Mouse (Mus musculus): ENCODE data around the gene Prm3. TPM values are rescaled to one million over a fixed set of nuclear protein-coding genes. Genes with fewer than 3 reads are reported as not detected.

Gene Prm3
- polyA plus RNA-seq, 1 experiment from 2014 or later = not detected

- no peak overlapping the region for H3K4me2 ChIP-seq
- H3K4me1 ChIP-seq (replicated peaks) = no peaks in the 10 kb centered on the region
- H3K27ac ChIP-seq (replicated peaks) = no peak overlapping the region
- 0 out of 2 replicates have a peak, but pooled peaks cover 7% of the 10 kb centered on the region for H3K27me3 ChIP-seq
- no peak overlapping the region for H3K4me3 ChIP-seq (replicated peaks)
- no peaks in the 10 kb centered on the region for H3K9me3 ChIP-seq (replicated peaks)
- H3K9ac ChIP-seq = no peak overlapping the region
- 64% methylated on average over 9 of the region's 9 CpGs for WGBS (ENCODE audit: insufficient replicate concordance)
- H3K36me3 ChIP-seq (replicated peaks) = no peaks in the 10 kb centered on the region
- ATAC-seq (ENCODE audit: insufficient read depth) = no peak
Measured at GRCm38 (mm10) chr16:10827269-10827668, 36.6 kb upstream of the Prm3 start.

- ATAC-seq (ENCODE audit: insufficient read depth) = no peak
- H3K9me3 ChIP-seq (replicated peaks) = no peaks in the 10 kb centered on the region
- no peaks in the 10 kb centered on the region for H3K4me1 ChIP-seq (replicated peaks)
- no peaks in the 10 kb centered on the region for H3K36me3 ChIP-seq (replicated peaks)
- peaks cover 7% of the 10 kb centered on the region; the same call in 1 of the 2 replicates for H3K27me3 ChIP-seq
- no peak overlapping the region for H3K4me2 ChIP-seq
- H3K27ac ChIP-seq (replicated peaks) = no peak overlapping the region
- H3K4me3 ChIP-seq (replicated peaks) = no peak overlapping the region
- no peak overlapping the region for H3K9ac ChIP-seq
- WGBS (ENCODE audit: insufficient replicate concordance) = 69% methylated on average over 4 of the region's 4 CpGs
Measured at GRCm38 (mm10) chr16:10825840-10826239, 35.1 kb upstream of the Prm3 start.

GRCm38 (mm10) chr16:10824536-10824935, 33.8 kb upstream of the Prm3 start:
- Histone ChIP-seq H3K9ac (no peak overlapping the region), H3K9me3 (replicated peaks) (no peaks in the 10 kb centered on the region), H3K4me3 (replicated peaks) (no peak overlapping the region), H3K36me3 (replicated peaks) (no peaks in the 10 kb centered on the region), H3K27ac (replicated peaks) (no peak overlapping the region), H3K27me3 (peaks cover 7% of the 10 kb centered on the region; the same call in 1 of the 2 replicates), H3K4me1 (replicated peaks) (no peaks in the 10 kb centered on the region), H3K4me2 (no peak overlapping the region)
- no peak for ATAC-seq (ENCODE audit: insufficient read depth)
- 54% methylated on average over 1 of the region's 1 CpGs for WGBS (ENCODE audit: insufficient replicate concordance)

GRCm38 (mm10) chr16:10821387-10821786, 30.7 kb upstream of the Prm3 start:
- H3K27ac ChIP-seq (replicated peaks) = no peak overlapping the region
- 60% methylated on average over 4 of the region's 4 CpGs for WGBS (ENCODE audit: insufficient replicate concordance)
- no peak for ATAC-seq (ENCODE audit: insufficient read depth)
- H3K27me3 ChIP-seq = peaks cover 1% of the 10 kb centered on the region; the same call in 1 of the 2 replicates
- no peaks in the 10 kb centered on the region for H3K36me3 ChIP-seq (replicated peaks)
- H3K9me3 ChIP-seq (replicated peaks) = no peaks in the 10 kb centered on the region
- H3K4me3 ChIP-seq (replicated peaks) = no peak overlapping the region
- H3K9ac ChIP-seq = no peak overlapping the region
- no peak overlapping the region for H3K4me2 ChIP-seq
- no peaks in the 10 kb centered on the region for H3K4me1 ChIP-seq (replicated peaks)

- no peak overlapping the region for H3K27ac ChIP-seq (replicated peaks)
- H3K4me2 ChIP-seq = no peak overlapping the region
- no peaks in the 10 kb centered on the region for H3K36me3 ChIP-seq (replicated peaks)
- H3K27me3 ChIP-seq = no peaks in the 10 kb centered on the region; the same call in 1 of the 2 replicates
- H3K9me3 ChIP-seq (replicated peaks) = no peaks in the 10 kb centered on the region
- no peak overlapping the region for H3K9ac ChIP-seq
- no peak overlapping the region for H3K4me3 ChIP-seq (replicated peaks)
- 47% methylated on average over 3 of the region's 3 CpGs for WGBS (ENCODE audit: insufficient replicate concordance)
- H3K4me1 ChIP-seq (replicated peaks) = peaks cover 2% of the 10 kb centered on the region
- no peak for ATAC-seq (ENCODE audit: insufficient read depth)
Measured at GRCm38 (mm10) chr16:10819966-10820365, 29.3 kb upstream of the Prm3 start.

- Histone ChIP-seq H3K27ac (replicated peaks) (no peak overlapping the region), H3K27me3 (no peaks in the 10 kb centered on the region; the same call in 1 of the 2 replicates), H3K9ac (no peak overlapping the region), H3K36me3 (replicated peaks) (no peaks in the 10 kb centered on the region), H3K4me3 (replicated peaks) (no peak overlapping the region), H3K4me2 (no peak overlapping the region), H3K4me1 (replicated peaks) (peaks cover 8% of the 10 kb centered on the region), H3K9me3 (replicated peaks) (no peaks in the 10 kb centered on the region)
- ATAC-seq (ENCODE audit: insufficient read depth) = no peak
- WGBS (ENCODE audit: insufficient replicate concordance) = 63% methylated on average over 4 of the region's 4 CpGs
Measured at GRCm38 (mm10) chr16:10818579-10819135, 27.9 kb upstream of the Prm3 start.

GRCm38 (mm10) chr16:10814864-10815263, 24.1 kb upstream of the Prm3 start:
- Histone ChIP-seq H3K27me3 (peaks cover 14% of the 10 kb centered on the region; the same call in 1 of the 2 replicates), H3K4me3 (replicated peaks) (no peak overlapping the region)
- WGBS (ENCODE audit: insufficient replicate concordance) = 22% methylated on average over 4 of the region's 4 CpGs

GRCm38 (mm10) chr16:10813726-10814125, 23.0 kb upstream of the Prm3 start:
- Histone ChIP-seq H3K9me3 (replicated peaks) (no peaks in the 10 kb centered on the region), H3K9ac (no peak overlapping the region), H3K27ac (replicated peaks) (no peak overlapping the region), H3K27me3 (peaks cover 24% of the 10 kb centered on the region; the same call in 1 of the 2 replicates), H3K4me3 (replicated peaks) (no peak overlapping the region), H3K4me2 (no peak overlapping the region), H3K4me1 (replicated peaks) (peaks cover 8% of the 10 kb centered on the region), H3K36me3 (replicated peaks) (no peaks in the 10 kb centered on the region)
- WGBS (ENCODE audit: insufficient replicate concordance) = 49% methylated on average over 4 of the region's 4 CpGs
- ATAC-seq (ENCODE audit: insufficient read depth) = no peak

More at GRCm38 (mm10) chr16:10814864-10815263, 24.1 kb upstream of the Prm3 start:
- Histone ChIP-seq H3K36me3 (replicated peaks) (no peaks in the 10 kb centered on the region), H3K27ac (replicated peaks) (no peak overlapping the region), H3K9me3 (replicated peaks) (no peaks in the 10 kb centered on the region), H3K9ac (no peak overlapping the region), H3K4me1 (replicated peaks) (peaks cover 8% of the 10 kb centered on the region), H3K4me2 (no peak overlapping the region)
- no peak for ATAC-seq (ENCODE audit: insufficient read depth)

- H3K4me3 ChIP-seq (replicated peaks) = no peak within 1 kb of the TSS
- no peak within 1 kb of the TSS for H3K4me2 ChIP-seq
- H3K27ac ChIP-seq (replicated peaks) = no peak within 1 kb of the TSS
- H3K9ac ChIP-seq = no peak within 1 kb of the TSS
- no peaks in the 10 kb centered on the region for H3K36me3 ChIP-seq (replicated peaks)
- peaks cover 24% of the 10 kb centered on the region; the same call in 1 of the 2 replicates for H3K27me3 ChIP-seq
- WGBS (ENCODE audit: insufficient replicate concordance) = 28% methylated on average over 2 of the region's 2 CpGs
- no peak for ATAC-seq (ENCODE audit: insufficient read depth)
- peaks cover 8% of the 10 kb centered on the region for H3K4me1 ChIP-seq (replicated peaks)
- no peaks in the 10 kb centered on the region for H3K9me3 ChIP-seq (replicated peaks)
Measured at GRCm38 (mm10) chr16:10812865-10813371, 22.2 kb upstream of the Prm3 start, which contains the start of gene Gm11172. TSS of gene Gm11172 (plus strand) at chr16:10812915.

- H3K4me3 ChIP-seq (replicated peaks) = no peak overlapping the region
- H3K36me3 ChIP-seq (replicated peaks) = no peaks in the 10 kb centered on the region
- no peak for ATAC-seq (ENCODE audit: insufficient read depth)
- H3K27me3 ChIP-seq = peaks cover 39% of the 10 kb centered on the region; the same call in 1 of the 2 replicates
- H3K27ac ChIP-seq (replicated peaks) = no peak overlapping the region
- no peaks in the 10 kb centered on the region for H3K9me3 ChIP-seq (replicated peaks)
- 55% methylated on average over 1 of the region's 1 CpGs for WGBS (ENCODE audit: insufficient replicate concordance)
- no peak overlapping the region for H3K9ac ChIP-seq
- no peak overlapping the region for H3K4me2 ChIP-seq
- H3K4me1 ChIP-seq (replicated peaks) = peaks cover 8% of the 10 kb centered on the region
Measured at GRCm38 (mm10) chr16:10810376-10810775, 19.7 kb upstream of the Prm3 start.

- no peak within 1 kb of the TSS for H3K9ac ChIP-seq
- ATAC-seq (ENCODE audit: insufficient read depth) = no peak
- no peak within 1 kb of the TSS for H3K4me3 ChIP-seq (replicated peaks)
- no peak within 1 kb of the TSS for H3K27ac ChIP-seq (replicated peaks)
- H3K27me3 ChIP-seq = peaks cover 35% of the 10 kb centered on the region; the same call in 1 of the 2 replicates
- H3K9me3 ChIP-seq (replicated peaks) = no peaks in the 10 kb centered on the region
- H3K4me1 ChIP-seq (replicated peaks) = no peaks in the 10 kb centered on the region
- H3K4me2 ChIP-seq = no peak within 1 kb of the TSS
- no peaks in the 10 kb centered on the region for H3K36me3 ChIP-seq (replicated peaks)
- 55% methylated on average over 10 of the region's 10 CpGs for WGBS (ENCODE audit: insufficient replicate concordance)
Measured at GRCm38 (mm10) chr16:10805789-10806527, 15.2 kb upstream of the Prm3 start, which contains the start of gene Prm1. TSS of gene Prm1 (minus strand) at chr16:10805839.

All from liver, embryonic 15.5 days (tissue).